Mouse (Mus musculus): ENCODE data around the gene Eral1. TPM values are rescaled to one million over a fixed set of nuclear protein-coding genes. Genes with fewer than 3 reads are reported as not detected.

The Eral1 gene
- 25.8 and 27.9 TPM in 2 replicates for polyA plus RNA-seq (2012; rRNA removed)

DNA sequence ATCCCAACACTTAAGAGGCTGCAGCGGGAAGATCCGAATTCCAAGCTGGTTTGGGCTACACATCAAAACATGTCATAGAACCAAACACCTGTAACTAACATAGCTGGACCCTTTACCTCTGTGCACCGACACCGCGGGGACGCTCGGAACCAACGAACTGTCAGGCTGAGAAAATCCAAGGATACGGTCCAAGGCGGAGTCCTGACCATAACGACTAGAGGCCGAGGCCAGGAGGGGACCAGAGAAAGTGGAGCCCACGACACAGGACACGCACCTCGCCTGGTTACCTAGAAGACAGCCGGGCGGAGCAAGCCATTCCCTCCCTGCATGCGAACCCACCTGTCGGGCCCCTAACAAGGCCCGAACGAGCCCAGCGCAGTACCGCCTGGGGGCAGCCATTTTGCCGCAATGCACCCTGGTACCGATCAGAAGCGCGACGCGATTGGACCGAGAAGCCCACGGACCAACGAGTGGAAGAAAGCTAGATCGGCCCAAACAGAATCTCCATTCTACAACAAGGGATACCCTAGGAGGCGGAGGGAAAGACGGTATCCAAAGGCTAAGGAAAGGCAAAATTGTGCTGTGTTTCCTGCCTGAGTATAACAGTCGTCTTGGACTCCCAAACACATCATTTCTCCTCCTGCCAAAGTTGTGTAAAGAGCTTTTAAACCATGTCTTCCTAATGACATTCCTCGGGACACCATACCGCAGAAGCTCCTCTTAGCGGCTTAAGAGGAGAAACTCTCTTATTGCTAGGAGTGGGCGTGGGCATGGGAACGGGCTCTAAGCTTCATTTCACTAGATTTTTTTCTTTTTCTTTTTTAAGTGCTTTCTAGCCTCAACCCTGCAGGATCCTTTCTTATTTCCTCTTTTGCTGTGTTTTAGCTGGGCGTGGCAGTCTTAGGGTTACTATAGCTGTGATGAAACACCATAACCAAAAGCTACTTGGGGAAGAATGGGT lies at the start of gene Eral1:
TSS of gene Eral1 (minus strand) at position 423 of the 961 bp plus-strand sequence.

DNA sequence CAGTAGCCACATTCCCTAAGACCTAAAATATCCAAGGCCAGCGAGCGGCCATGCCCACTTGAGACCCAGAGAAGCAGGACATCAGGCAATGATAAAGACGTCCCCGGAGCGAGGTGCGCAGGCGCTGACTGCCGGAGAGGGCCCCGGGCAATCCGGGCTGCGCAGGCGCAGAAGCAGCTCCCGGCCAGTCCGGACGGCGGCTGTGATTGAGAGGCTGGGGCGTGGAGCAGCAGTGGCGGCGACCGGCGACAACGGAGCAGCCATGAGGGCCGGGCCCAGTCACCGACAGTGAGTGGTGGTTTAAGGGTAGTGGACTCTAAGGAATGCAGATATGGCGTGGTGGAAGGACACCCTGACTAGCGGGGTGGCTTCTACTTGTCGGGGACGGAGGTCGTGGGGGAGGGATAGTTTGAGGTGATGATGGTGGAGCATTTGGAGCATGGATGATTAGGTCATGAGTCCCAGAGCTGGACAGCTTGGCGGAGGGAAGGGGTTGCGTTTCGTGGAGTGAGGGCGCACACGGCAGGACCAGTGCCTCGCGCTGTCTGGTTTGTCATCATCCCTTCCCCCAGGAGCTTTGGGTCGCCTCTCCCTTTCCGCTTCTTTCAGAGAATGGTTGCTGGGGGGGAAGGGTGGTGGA lies 14.4 kb upstream of the Eral1 start, which contains the start of gene Fam222b:
TSS of gene Fam222b (plus strand) at position 157 of the 640 bp plus-strand sequence.

GRCm38 (mm10) chr11:78037831-78038752 lies 42.1 kb downstream of the Eral1 start, which contains the start of gene Flot2:
Flot2 (plus strand) TSS chr11:78037931.

GRCm38 (mm10) chr11:78031947-78032808 lies 48.0 kb downstream of the Eral1 start, which contains the start of gene Dhrs13:
Dhrs13 (plus strand) TSS chr11:78032280.

Other genes starting within 250 kb of the Eral1 start
- 0.64 and 0.74 TPM in 2 replicates for gene Pipox, start 186.3 kb downstream of the Eral1 start, polyA plus RNA-seq (2012; rRNA removed)
- 1.0 and 1.2 TPM in 2 replicates for gene Sez6, start 149.6 kb downstream of the Eral1 start, polyA plus RNA-seq (2012; rRNA removed)
- gene Phf12, start 97.6 kb downstream of the Eral1 start, polyA plus RNA-seq (2012; rRNA removed): 50.8 and 51.8 TPM in 2 replicates
- gene Dhrs13, start 48.1 kb downstream of the Eral1 start, polyA plus RNA-seq (2012; rRNA removed): 10.2 and 13.2 TPM in 2 replicates
- gene Flot2, start 42.5 kb downstream of the Eral1 start, polyA plus RNA-seq (2012; rRNA removed): 48.6 and 62.6 TPM in 2 replicates
- 14.6 and 14.8 TPM in 2 replicates for gene Fam222b, start 14.3 kb upstream of the Eral1 start, polyA plus RNA-seq (2012; rRNA removed)
- gene Traf4, start 85.2 kb upstream of the Eral1 start, polyA plus RNA-seq (2012; rRNA removed): 141 and 147 TPM in 2 replicates
- gene Nek8, start 96.3 kb upstream of the Eral1 start, polyA plus RNA-seq (2012; rRNA removed): 22.3 and 22.8 TPM in 2 replicates
- gene Tlcd1, start 96.3 kb upstream of the Eral1 start, polyA plus RNA-seq (2012; rRNA removed): 42.4 and 46.5 TPM in 2 replicates
- 91.3 and 145 TPM in 2 replicates for gene Rpl23a, start 103.2 kb upstream of the Eral1 start, polyA plus RNA-seq (2012; rRNA removed)
- 29.9 and 32.3 TPM in 2 replicates for gene Rab34, start 108.0 kb upstream of the Eral1 start, polyA plus RNA-seq (2012; rRNA removed)
- 0.30 and 0.80 TPM in 2 replicates for gene Proca1, start 113.0 kb upstream of the Eral1 start, polyA plus RNA-seq (2012; rRNA removed)
- gene Sdf2, start 165.4 kb upstream of the Eral1 start, polyA plus RNA-seq (2012; rRNA removed): 109 and 111 TPM in 2 replicates
- 17.3 and 23.4 TPM in 2 replicates for gene Supt6, start 165.6 kb upstream of the Eral1 start, polyA plus RNA-seq (2012; rRNA removed)
- 65.5 and 85.1 TPM in 2 replicates for gene 2610507B11Rik, start 181.4 kb upstream of the Eral1 start, polyA plus RNA-seq (2012; rRNA removed)
- 0.22 and 0.34 TPM in 2 replicates for gene BC030499, start 210.5 kb upstream of the Eral1 start, polyA plus RNA-seq (2012; rRNA removed)
- 8.6 and 9.4 TPM in 2 replicates for gene Spag5, start 221.1 kb upstream of the Eral1 start, polyA plus RNA-seq (2012; rRNA removed)
- gene Aldoc, start 242.6 kb upstream of the Eral1 start, polyA plus RNA-seq (2012; rRNA removed): 16.8 and 18.5 TPM in 2 replicates
- 96.0 and 116 TPM in 2 replicates for gene Pigs, start 248.0 kb upstream of the Eral1 start, polyA plus RNA-seq (2012; rRNA removed)

Measured in colon, adult 2 months (tissue).